Mouse (Mus musculus) CD4-positive helper T cell, adult 2 months (primary cell): ENCODE measurements around the gene Rasgef1c.

ENCODE experiments used
- DNase-seq: peaks from one replicate; pipeline ENCODE4 v3.0.0-alpha.2; 2012; ENCODE audit warnings: low read depth, missing footprints, low spot score

The Rasgef1c gene

DNA sequence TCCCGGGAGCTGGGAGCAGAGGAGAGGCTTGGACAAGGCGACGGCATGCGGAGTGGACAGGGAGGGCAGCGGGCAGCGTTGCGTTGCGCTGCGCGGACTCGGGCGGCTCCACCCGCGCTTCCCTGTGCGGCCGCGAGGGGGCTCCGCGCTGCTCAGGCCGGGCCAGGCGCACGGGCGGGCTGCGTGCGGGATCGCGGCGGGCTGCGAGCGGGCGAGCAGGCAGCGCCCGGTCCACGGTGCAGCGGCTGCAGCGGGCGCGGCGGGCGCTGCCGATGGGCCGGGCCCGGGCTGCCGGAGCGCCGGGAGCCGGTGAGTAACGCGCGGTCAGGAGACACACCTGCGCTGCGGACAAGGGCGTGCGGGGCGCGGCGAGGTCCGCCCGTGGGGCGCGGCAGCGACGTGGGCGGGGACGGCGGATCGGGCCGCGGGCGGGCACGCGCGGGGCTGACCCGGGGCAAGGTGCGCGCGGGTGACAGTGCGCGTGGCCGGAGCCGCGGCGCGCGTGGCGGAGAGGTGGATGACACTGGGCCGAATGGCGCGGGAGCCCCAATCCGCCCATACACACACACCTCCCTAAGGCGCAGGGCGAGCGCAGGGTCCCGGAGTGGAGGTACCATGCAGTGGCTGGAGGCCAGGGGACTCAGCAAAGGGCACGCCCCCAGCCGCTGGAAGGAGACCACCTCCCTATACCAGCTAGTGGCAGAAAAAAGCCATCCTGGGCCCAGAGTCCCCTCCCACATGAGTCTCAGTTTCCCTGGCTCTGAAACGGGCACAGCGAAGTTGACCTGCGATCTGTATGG, at the start of gene Rasgef1c:
TSS of gene Rasgef1c (plus strand) at position 177 of the 800 bp plus-strand sequence.
- DNase-seq: peak; percentile 46

DNA sequence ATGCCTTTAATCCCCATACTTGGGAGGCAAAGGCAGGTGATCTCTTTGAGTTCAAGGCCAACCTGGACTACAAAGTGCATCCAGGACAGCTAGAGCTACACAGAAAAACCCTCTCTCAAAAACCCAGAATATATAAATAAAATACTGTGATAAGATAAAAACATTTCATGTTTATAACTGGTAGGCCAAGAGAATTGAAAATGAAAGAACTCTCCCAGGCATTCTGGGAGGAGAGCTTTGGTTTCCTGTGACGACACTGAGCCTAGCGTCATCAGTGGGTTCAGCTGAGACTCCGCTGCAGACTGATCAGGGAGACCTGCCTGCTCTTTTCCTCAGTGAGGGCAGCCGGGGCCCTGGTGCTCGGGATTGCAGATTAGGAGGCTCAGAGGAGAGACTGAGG, 46.5 kb upstream of the Rasgef1c start:
- DNase-seq: peak; percentile 69

- DNase-seq: no peak
Measured at GRCm38 (mm10) chr11:49861139-49861538, 40.5 kb upstream of the Rasgef1c start.

DNA sequence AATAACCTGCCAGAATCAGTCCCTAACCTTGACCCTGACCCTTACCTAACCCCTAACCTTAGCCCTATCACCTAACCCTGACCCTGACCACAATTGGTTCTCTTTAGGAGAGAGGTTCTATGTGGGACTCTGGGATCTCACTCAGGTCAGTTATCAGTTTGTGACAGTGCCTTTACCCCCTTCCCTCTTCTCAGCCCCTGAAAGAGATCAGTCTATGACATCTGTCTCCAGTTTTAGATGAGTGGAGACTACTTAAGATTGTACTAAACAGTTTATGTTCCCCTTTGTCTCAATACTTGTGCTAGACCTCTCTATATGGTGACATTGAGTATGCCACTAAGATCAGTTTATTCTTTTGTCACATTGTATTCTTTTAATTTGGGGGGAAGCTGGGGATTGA, 37.7 kb upstream of the Rasgef1c start:
- no peak for DNase-seq

DNA sequence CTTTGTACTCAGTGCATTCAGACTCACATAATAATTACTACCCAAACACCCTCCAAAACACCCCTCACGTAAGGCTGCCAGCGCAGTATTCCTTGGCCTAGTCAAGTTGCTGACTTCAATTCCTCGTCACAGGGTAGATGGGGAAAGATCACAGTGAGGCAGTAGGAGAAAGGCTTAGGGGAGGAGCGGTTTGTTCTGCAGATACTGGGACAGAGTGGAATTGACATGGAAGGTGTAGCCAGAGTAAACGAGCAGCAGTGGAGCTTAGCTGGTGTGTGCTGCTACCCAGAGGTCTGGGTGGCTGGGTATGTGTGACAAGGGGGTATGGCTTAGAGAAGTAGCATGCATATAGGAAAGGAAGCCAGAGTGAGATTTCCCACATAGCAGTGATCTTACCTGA, 34.3 kb upstream of the Rasgef1c start:
- no peak for DNase-seq

DNA sequence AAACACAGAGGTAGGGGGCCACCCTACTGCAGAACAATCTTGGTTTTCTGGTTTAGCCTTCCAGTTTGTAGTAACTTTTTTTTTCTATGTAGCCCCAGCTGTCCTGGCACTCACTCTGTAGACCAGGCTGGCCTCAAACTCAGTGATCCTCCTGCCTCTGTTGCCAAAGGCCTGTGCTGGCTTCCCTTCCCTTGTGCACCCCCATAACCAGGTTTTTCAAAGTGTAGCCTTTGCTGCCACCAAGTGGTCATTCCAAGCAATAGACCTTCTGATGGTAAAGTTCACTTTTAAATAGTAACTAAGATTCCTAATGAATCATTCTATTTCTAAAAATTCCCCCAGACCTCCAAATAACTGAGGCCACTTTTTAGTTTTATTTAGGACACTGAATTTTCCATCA, 31.9 kb upstream of the Rasgef1c start:
- DNase-seq: peak; percentile 53

- peak; percentile 26 for DNase-seq
Measured at GRCm38 (mm10) chr11:49871914-49872313, 29.7 kb upstream of the Rasgef1c start.

- DNase-seq: no peak
Measured at GRCm38 (mm10) chr11:49872779-49873178, 28.9 kb upstream of the Rasgef1c start.

DNA sequence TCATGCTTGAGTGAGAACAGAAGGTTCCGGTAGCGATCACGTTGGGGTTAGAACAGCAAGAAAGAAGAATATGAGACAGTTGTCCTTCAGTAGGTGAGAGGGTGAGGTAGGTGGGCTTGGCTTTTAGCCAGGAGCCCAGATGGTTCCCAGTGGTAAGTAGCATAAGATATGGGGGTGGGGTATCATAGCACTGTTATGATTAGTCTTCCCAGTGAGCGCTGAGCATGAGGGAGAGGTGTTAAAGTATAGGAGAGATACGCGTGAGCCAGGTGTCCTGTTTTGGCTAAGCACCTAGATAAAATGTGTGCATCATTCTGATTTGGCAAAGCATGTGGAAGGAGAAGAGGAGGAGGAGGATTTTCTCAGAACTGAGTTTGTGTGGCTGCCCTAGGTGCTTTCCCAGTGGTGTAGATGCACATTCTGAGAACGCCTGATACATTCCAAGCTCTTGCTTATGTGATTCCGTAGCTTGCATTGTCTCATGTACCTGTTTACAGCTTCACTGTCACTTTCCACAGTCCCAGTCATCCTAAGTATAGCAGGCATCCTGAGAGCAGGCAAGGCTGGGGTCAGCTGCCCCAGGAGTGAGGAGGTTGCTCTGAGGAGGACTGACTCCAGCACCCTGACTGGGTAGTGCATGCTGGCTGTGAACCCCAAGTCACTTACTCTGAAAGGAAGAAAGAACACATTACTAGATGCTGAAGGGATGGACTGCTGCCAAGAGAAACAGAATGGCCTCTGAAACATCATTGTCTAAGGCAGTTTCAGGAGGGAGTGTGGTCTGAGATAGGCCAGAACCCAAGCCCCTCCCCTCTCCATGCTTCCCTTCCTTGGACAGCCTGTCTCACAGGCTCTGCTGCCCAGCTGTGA, 24.5 kb upstream of the Rasgef1c start:
- DNase-seq: no peak

DNA sequence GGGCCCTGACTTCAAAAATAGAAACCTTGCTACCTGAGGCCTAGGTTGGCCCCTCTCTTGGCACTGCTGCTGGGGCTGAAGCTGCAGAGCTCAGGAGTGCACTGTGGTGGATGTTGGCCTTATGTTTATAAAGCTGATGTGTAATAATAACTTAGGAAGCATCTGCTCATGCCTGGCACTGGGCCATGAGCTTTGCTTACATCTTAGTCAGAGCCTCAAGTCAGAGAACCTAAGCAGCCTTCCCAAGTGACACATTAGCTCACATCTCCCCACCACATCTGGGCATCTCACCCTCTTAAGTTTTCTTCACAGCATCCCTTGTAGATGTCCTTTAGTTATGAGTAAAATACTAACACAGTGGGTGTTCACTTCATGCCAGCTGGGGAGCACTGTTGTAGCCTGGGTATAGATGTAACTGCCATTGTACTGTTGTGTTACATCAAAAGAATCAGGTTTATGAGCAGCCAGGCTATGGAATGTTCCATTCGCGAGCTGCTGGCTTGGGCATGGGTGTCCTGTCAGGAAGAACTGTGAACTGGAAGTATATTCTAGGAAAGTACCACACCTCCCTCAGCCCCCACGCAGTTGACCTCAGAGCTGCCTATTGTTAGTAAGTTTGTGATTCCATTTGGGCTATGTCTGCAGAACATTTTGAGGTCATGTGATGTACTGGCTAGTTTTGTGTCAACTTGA, 21.5 kb upstream of the Rasgef1c start:
- DNase-seq: no peak

- no peak for DNase-seq
Measured at GRCm38 (mm10) chr11:49883394-49883793, 18.2 kb upstream of the Rasgef1c start.

DNA sequence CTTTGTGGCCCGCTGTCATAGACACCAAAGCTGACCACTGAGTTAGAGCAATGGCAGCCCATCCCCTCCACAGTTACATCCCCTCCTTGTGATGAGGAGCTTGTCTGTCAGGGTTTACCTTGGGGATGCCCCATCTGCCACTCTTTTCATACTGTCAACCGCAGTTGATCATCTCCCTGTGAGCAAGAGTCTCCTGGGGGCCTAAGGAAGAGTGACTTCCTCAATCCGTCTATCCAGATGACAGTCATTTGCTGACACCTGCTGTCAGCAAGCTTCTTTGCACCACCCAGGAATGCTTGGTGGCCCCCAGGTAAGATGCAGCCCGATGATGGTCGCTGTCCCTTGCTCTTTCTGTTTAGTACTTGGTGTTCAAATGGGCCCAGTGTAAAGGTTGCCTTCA, 13.2 kb upstream of the Rasgef1c start:
- DNase-seq: no peak

GRCm38 (mm10) chr11:49891993-49892392, 9.6 kb upstream of the Rasgef1c start:
- DNase-seq: no peak

DNA sequence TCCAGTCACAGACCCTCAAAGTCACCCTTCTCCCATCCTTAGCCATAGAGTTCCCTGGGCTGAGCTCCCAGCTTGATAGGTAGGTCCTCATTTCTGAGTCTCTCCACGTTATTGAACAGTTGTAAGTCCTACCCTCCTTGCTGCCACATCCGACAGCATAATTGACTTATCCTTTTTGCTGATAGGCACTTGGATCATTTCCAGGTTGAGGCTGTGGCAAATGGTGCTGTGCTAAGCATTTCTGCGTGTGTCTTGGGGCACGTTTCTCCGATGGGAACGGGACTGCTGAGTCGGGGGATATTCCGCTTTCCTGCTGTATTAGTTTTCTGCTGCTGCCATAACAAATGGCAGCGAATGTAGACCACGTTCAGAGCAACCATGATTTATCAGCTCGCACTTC, 7.8 kb upstream of the Rasgef1c start:
- DNase-seq: no peak

- no peak for DNase-seq
Measured at GRCm38 (mm10) chr11:49895966-49896590, 5.6 kb upstream of the Rasgef1c start.

DNA sequence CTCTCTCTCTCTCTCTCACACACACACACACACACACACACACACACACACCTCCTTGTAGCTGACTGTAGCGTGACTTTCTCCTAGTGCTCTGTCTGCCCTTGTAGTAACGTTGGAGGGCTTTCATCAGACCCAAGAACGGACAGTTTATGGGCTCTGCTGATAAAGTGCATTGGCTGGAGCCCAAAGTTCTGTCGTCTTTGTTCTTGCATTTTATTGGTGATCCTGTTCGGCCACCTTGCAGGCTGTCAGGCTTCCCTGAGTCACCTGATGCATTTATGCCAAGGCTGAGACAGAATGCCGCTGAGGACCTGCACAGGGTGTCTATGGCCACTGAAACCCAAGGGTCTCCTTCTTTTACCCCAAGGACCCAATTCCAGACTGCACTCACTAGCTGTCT, 1.6 kb upstream of the Rasgef1c start:
- DNase-seq: no peak

GRCm38 (mm10) chr11:49900962-49901658, 525 bp upstream of the Rasgef1c start:
- DNase-seq: no peak

GRCm38 (mm10) chr11:49903333-49903732, 1.7 kb downstream of the Rasgef1c start:
- DNase-seq: peak; percentile 16

DNA sequence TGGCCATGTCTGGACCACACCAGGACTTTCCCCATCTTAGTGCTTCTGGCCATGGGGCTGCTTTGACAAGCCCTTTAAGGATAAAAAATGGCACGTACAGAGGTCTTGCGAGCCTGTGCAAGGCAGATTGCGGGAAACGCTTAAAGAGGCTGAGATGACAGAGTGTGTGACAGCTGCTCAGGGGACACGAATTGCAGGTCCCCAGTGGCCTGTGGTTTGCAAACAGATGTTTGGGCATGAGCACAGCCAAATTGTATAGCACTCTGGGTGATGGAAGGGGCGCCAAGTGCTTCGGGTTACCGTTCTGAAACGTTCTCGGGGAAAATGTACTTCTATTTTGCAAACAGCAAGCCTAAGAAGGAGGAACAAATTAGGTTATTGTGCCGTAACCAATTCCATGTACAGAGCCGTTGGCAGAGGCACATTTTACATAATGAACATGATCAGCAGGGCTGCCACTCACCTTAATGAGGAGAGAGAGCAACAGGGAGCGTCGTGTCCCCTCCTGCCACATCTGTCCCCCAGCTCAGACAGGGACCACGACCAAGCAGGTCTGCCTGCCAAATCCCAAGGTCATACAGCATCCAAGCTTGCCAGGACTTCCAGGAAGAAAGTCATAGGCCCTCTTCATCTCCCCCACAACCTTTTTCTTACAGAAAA, 17.0 kb downstream of the Rasgef1c start:
- no peak for DNase-seq

DNA sequence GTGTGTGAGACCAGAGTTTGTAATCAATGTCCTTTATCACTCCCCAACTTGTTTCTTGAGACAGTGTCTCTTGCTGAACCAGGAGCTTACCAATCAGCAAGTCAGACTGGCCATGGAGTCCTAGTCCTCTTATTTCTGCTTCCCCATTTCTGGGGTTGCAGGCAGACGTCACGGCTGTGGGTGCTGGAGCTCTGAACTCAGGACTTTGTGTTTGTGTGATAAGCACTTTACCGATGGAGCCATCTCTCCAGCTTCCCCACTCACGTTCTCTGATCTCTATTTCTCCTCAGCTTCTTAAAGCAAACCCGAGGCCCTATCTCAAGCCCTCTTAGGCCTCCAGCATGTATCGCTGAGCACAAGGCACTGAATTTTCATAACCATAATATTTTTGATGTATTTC, 17.7 kb downstream of the Rasgef1c start:
- DNase-seq: no peak

DNA sequence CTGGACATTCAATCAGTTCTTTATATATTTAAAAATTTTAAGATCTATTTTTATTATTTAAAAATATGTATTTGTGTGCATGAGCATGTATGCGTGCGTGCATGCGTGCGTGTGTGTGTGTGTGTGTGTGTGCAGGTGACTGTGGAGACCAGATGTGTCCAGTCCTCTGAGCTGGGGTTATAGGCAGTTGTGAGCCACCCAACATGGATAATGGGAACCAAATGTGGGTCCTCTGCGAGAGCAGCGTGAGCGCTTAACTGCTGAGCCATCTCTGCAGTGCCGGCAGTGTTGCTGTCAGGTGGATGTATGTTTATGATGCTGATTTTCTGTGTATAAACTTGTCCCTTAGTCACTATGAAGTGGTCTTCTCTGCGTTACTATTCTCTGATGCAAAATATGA, 21.9 kb downstream of the Rasgef1c start:
- DNase-seq: no peak
